Mouse (Mus musculus) CD4-positive, CD25-positive, alpha-beta regulatory T cell, adult 9 weeks (primary cell): ENCODE measurements around the gene D630039A03Rik. TPM values are rescaled to one million over a fixed set of nuclear protein-coding genes. Genes with fewer than 3 reads are reported as not detected.

ENCODE experiments used
- polyA plus RNA-seq: library from polyadenylated mRNA; unstranded; fragments of 100-300 nt; shearing (Covaris generic); gene quantifications from one replicate; pipeline ENCODE4 v1.2.1, GENCODE M21; 2017

The D630039A03Rik gene
- 15.3 TPM for polyA plus RNA-seq

GRCm38 (mm10) chr4:57916201-57916661 is at the start of gene D630039A03Rik:
D630039A03Rik (minus strand) TSS chr4:57916297.

GRCm38 (mm10) chr4:57956029-57956960 is 40.2 kb upstream of the D630039A03Rik start, which contains the start of gene Txn1:
Txn1 (minus strand) TSS chr4:57956411.

Other genes with a start within 250 kb of the D630039A03Rik start
- 3.6 TPM for gene Akap2, start 198.6 kb downstream of the D630039A03Rik start, polyA plus RNA-seq
- 168 TPM for gene Txn1, start 40.1 kb upstream of the D630039A03Rik start, polyA plus RNA-seq
- gene Txndc8, start 92.8 kb upstream of the D630039A03Rik start, polyA plus RNA-seq = not detected